Mouse (Mus musculus): Measurements from ENCODE around the gene Phyhipl.

Phyhipl gene

GRCm38 (mm10) chr10:70655828-70656227, at the start of gene Phyhipl:
Gene Phyhipl, minus strand, starts transcription at chr10:70655965.
- DNase-seq: no peak

GRCm38 (mm10) chr10:70703211-70703610, 47.4 kb upstream of the Phyhipl start:
- DNase-seq: no peak

GRCm38 (mm10) chr10:70699581-70699980, 43.8 kb upstream of the Phyhipl start:
- no peak for DNase-seq

GRCm38 (mm10) chr10:70698014-70698413, 42.2 kb upstream of the Phyhipl start:
- no peak for DNase-seq

GRCm38 (mm10) chr10:70696748-70697585, 41.2 kb upstream of the Phyhipl start:
- no peak for DNase-seq

- DNase-seq: no peak
Measured at GRCm38 (mm10) chr10:70689346-70689745, 33.6 kb upstream of the Phyhipl start.

GRCm38 (mm10) chr10:70688881-70689280, 33.1 kb upstream of the Phyhipl start:
- DNase-seq: no peak

GRCm38 (mm10) chr10:70686941-70687703, 31.4 kb upstream of the Phyhipl start:
- no peak for DNase-seq

GRCm38 (mm10) chr10:70686505-70686904, 30.7 kb upstream of the Phyhipl start:
- no peak for DNase-seq

- DNase-seq: no peak
Measured at GRCm38 (mm10) chr10:70683508-70683907, 27.7 kb upstream of the Phyhipl start.

GRCm38 (mm10) chr10:70677946-70678345, 22.2 kb upstream of the Phyhipl start:
- DNase-seq: no peak

GRCm38 (mm10) chr10:70656272-70656671, 507 bp upstream of the Phyhipl start:
- DNase-seq: no peak

GRCm38 (mm10) chr10:70654655-70655054, 1.1 kb downstream of the Phyhipl start:
- no peak for DNase-seq

GRCm38 (mm10) chr10:70654139-70654538, 1.6 kb downstream of the Phyhipl start:
- DNase-seq: no peak

- DNase-seq: no peak
Measured at GRCm38 (mm10) chr10:70651769-70652648, 3.8 kb downstream of the Phyhipl start.

GRCm38 (mm10) chr10:70648831-70649230, 6.9 kb downstream of the Phyhipl start:
- peak in 1 of 2 experiments; percentile 6 for DNase-seq

GRCm38 (mm10) chr10:70643131-70643530, 12.6 kb downstream of the Phyhipl start:
- no peak for DNase-seq

GRCm38 (mm10) chr10:70640896-70641596, 14.7 kb downstream of the Phyhipl start:
- no peak for DNase-seq

GRCm38 (mm10) chr10:70640075-70640737, 15.6 kb downstream of the Phyhipl start:
- no peak for DNase-seq

GRCm38 (mm10) chr10:70637640-70638328, 18.0 kb downstream of the Phyhipl start:
- DNase-seq: no peak

- DNase-seq: no peak
Measured at GRCm38 (mm10) chr10:70635261-70635660, 20.5 kb downstream of the Phyhipl start.
